In genomic region chr6:24721317-24722099, GRCm38 (mm10) we compare ENCODE assay signal across 9 mouse cellular contexts. TPM values are rescaled to one million over a fixed set of nuclear protein-coding genes. Genes with fewer than 3 reads are reported as not detected.
A peak's percentile ranks its signal among the peaks of the same experiment; 100 is the strongest.
DNase-seq lines count a peak whose midpoint lies in the region; ATAC-seq and TF ChIP-seq lines count a peak whose summit lies in the region.
"Had no signal": no experiment of that assay in that cellular context is flagged by ENCODE, and none has a peak within 500 bp of the region (broad histone marks: within the 10 kb centered on the region; RNA-seq: fewer than 3 reads in every experiment).

No protein-coding gene starts in this region.

- H3K4me1 ChIP-seq in embryonic facial prominence, embryonic 14.5 days (ENCODE audit: control insufficient read depth, insufficient read depth, low read length), result no peaks in the 10 kb centered on the region
- no peaks in the 10 kb centered on the region for H3K4me1 ChIP-seq in intestine, postnatal 0 days (replicated peaks; ENCODE audit: control insufficient read depth, insufficient read depth, low read length)
- H3K4me1 ChIP-seq in lung, adult 2 months (ENCODE audit: control insufficient read depth, insufficient read depth, low read length), result no peaks in the 10 kb centered on the region
- H3K4me1 ChIP-seq: lung, embryonic 15.5 days had no signal

- no peaks in the 10 kb centered on the region for H3K27me3 ChIP-seq in embryonic facial prominence, embryonic 14.5 days (replicated peaks; ENCODE audit: control insufficient read depth, insufficient read depth, low read length)
- H3K27me3 ChIP-seq in intestine, postnatal 0 days (replicated peaks; ENCODE audit: control insufficient read depth, insufficient read depth, low read length), result no peaks in the 10 kb centered on the region
- H3K27me3 ChIP-seq: lung, embryonic 15.5 days had no signal

- H3K27ac ChIP-seq in embryonic facial prominence, embryonic 14.5 days (replicated peaks; ENCODE audit: low read depth, low read length), result no peak overlapping the region
- H3K27ac ChIP-seq in intestine, postnatal 0 days (ENCODE audit: low read depth, low read length), result no peak overlapping the region
- H3K27ac ChIP-seq: lung, embryonic 15.5 days had no signal

- WGBS in embryonic facial prominence, embryonic 14.5 days, result 29% methylated on average over 13 of the region's 13 CpGs
- 23% methylated on average over 13 of the region's 13 CpGs for WGBS in intestine, postnatal 0 days
- 19% methylated on average over 13 of the region's 13 CpGs for WGBS in lung, adult 2 months

- no peak overlapping the region for H3K4me3 ChIP-seq in embryonic facial prominence, embryonic 14.5 days (ENCODE audit: low read depth, low read length)
- 0 out of 2 replicates have a peak overlapping the region, but pooled peaks have one; percentile 9 for H3K4me3 ChIP-seq in intestine, postnatal 0 days (ENCODE audit: low read depth, low read length)
- no peak overlapping the region for H3K4me3 ChIP-seq in lung, adult 2 months (replicated peaks; ENCODE audit: extremely low read depth, low read depth, low read length)
- H3K4me3 ChIP-seq: lung, embryonic 15.5 days had no signal

- peak; percentile 13 for DNase-seq in gastrocnemius, postnatal 10 days
- DNase-seq in gastrocnemius, postnatal 25 days, result no peak
- peak; percentile 79 for DNase-seq in 3T3-L1 (ENCODE audit: low read depth, low spot score)
- DNase-seq in adrenal gland, postnatal 10 days, result peak; percentile 41
- peak; percentile 61 for DNase-seq in embryonic facial prominence, embryonic 14.5 days (ENCODE audit: low spot score)
- peak; percentile 10 for DNase-seq in lung, adult 2 months
- no peak for DNase-seq in spleen, postnatal 14 days (ENCODE audit: low spot score in 2 of 2)

- peak overlapping the region; percentile 2; the same call in 1 of the 2 replicates for H3K4me2 ChIP-seq in embryonic facial prominence, embryonic 14.5 days (ENCODE audit: low read depth, low read length)
- H3K4me2 ChIP-seq in intestine, postnatal 0 days (replicated peaks; ENCODE audit: low read depth), result peak overlapping the region; percentile 54
- H3K4me2 ChIP-seq: lung, embryonic 15.5 days had no signal

- H3K36me3 ChIP-seq in embryonic facial prominence, embryonic 14.5 days (ENCODE audit: control insufficient read depth, insufficient read depth, low read length), result no peaks in the 10 kb centered on the region
- no peaks in the 10 kb centered on the region for H3K36me3 ChIP-seq in intestine, postnatal 0 days (ENCODE audit: control insufficient read depth, insufficient read depth)
- H3K36me3 ChIP-seq: lung, embryonic 15.5 days had no signal

- no peak for ATAC-seq in embryonic facial prominence, embryonic 14.5 days (ENCODE audit: low read depth)
- ATAC-seq in intestine, postnatal 0 days, result no peak

- TF ChIP-seq POLR2A in lung, adult 2 months (IDR thresholded peaks at IDR 0.05; ENCODE audit: borderline replicate concordance, extremely low read depth, low read depth, low read length), result no peak

- H3K9ac ChIP-seq in embryonic facial prominence, embryonic 14.5 days (ENCODE audit: low read depth, low read length), result no peak overlapping the region
- H3K9ac ChIP-seq in intestine, postnatal 0 days (ENCODE audit: low read depth, low read length), result no peak overlapping the region
- H3K9ac ChIP-seq: lung, embryonic 15.5 days had no signal

- H3K9me3 ChIP-seq in embryonic facial prominence, embryonic 14.5 days (ENCODE audit: control insufficient read depth, low read length), result no peaks in the 10 kb centered on the region
- no peaks in the 10 kb centered on the region for H3K9me3 ChIP-seq in intestine, postnatal 0 days (ENCODE audit: control insufficient read depth)
- H3K9me3 ChIP-seq: lung, embryonic 15.5 days had no signal

- TF ChIP-seq CTCF in intestine, postnatal 0 days (IDR thresholded peaks at IDR 0.05; ENCODE audit: low read depth), result peak; percentile 74
- peak; percentile 48 for TF ChIP-seq CTCF in lung, adult 2 months (IDR thresholded peaks at IDR 0.05; ENCODE audit: insufficient read depth, low read length)

RNA-seq across cellular contexts. Expression of gene Hyal6, which starts 11.5 kb away (rescaled TPM):
- not detected for total RNA-seq in gastrocnemius, postnatal 10 days (2021)
- total RNA-seq in gastrocnemius, postnatal 25 days (2021), result not detected
- not detected for total RNA-seq in adrenal gland, postnatal 10 days (2021)
- polyA plus RNA-seq in embryonic facial prominence, embryonic 14.5 days (2014; fragmentation: Nextera tagmentation; extraction: Ambion mirVana), result not detected in 2 replicates
- polyA plus RNA-seq in intestine, postnatal 0 days (2015; fragmentation: Nextera tagmentation; extraction: Ambion mirVana), result not detected in 2 replicates
- not detected in 2 replicates for polyA plus RNA-seq in lung, adult 2 months (2012; rRNA removed)
- polyA plus RNA-seq: lung, embryonic 15.5 days had no signal

RNA-seq across cellular contexts. Expression of gene Hyal4, which starts 26.6 kb away (rescaled TPM):
- not detected for total RNA-seq in gastrocnemius, postnatal 10 days (2021)
- not detected for total RNA-seq in gastrocnemius, postnatal 25 days (2021)
- not detected for total RNA-seq in adrenal gland, postnatal 10 days (2021)
- polyA plus RNA-seq in embryonic facial prominence, embryonic 14.5 days (2014; fragmentation: Nextera tagmentation; extraction: Ambion mirVana), result not detected in 2 replicates
- not detected in 2 replicates for polyA plus RNA-seq in intestine, postnatal 0 days (2015; fragmentation: Nextera tagmentation; extraction: Ambion mirVana)
- not detected in 2 replicates for polyA plus RNA-seq in lung, adult 2 months (2012; rRNA removed)
- polyA plus RNA-seq: lung, embryonic 15.5 days had no signal

RNA-seq across cellular contexts. Expression of gene Wasl, which starts 56.7 kb away (rescaled TPM):
- 10 to 100 TPM; 19.0 to 26.3 TPM for total RNA-seq in gastrocnemius, postnatal 10 days (2021)
- total RNA-seq in gastrocnemius, postnatal 25 days (2021), result 10 to 100 TPM; 14.0 to 17.1 TPM
- total RNA-seq in adrenal gland, postnatal 10 days (2021), result 10 to 100 TPM; 48.4 to 53.4 TPM
- polyA plus RNA-seq in embryonic facial prominence, embryonic 14.5 days (2014; fragmentation: Nextera tagmentation; extraction: Ambion mirVana), result 46.2 and 51.1 TPM in 2 replicates
- polyA plus RNA-seq in intestine, postnatal 0 days (2015; fragmentation: Nextera tagmentation; extraction: Ambion mirVana), result 103 and 120 TPM in 2 replicates
- 70.0 and 123 TPM in 2 replicates for polyA plus RNA-seq in lung, adult 2 months (2012; rRNA removed)

Comparison
In these comparisons a context has a peak if more than half of its experiments do, and no peak if none do; other contexts are left out.
1. DNase-seq: peak in gastrocnemius, postnatal 10 days (single experiment), 3T3-L1 (single experiment), adrenal gland, postnatal 10 days (single experiment), embryonic facial prominence, embryonic 14.5 days (single experiment) and lung, adult 2 months (single experiment); none in gastrocnemius, postnatal 25 days (single experiment) and spleen, postnatal 14 days (0 of 2).